Mouse (Mus musculus) common myeloid progenitor, adult 5-6 weeks (primary cell): ENCODE results near the gene Lig3. TPM values are rescaled to one million over a fixed set of nuclear protein-coding genes. Genes with fewer than 3 reads are reported as not detected.
"Not testable (repeated sequence)": the region's sequence is repeated elsewhere in the genome, so short reads cannot be mapped to it uniquely, and the experiment has no call there.

Source experiments
- ATAC-seq: replicated peaks from 2 replicates; pipeline ENCODE4 v1.8.0; 2016; ENCODE audit warnings: low read depth, mild to moderate bottlenecking, moderate TSS enrichment, inconsistent platforms; ENCODE audit not compliant: poor library complexity, severe bottlenecking
- total RNA-seq: library from RNA; stranded (forward); fragments of 200-1000, 187-1606 nt; gene quantifications from 2 replicates; pipeline ENCODE4 v1.2.3, GENCODE M21; 2017

The Lig3 gene
- total RNA-seq, 1 experiment from 2014 or later, result 62.4 TPM

GRCm38 (mm10) chr11:82826818-82827217 is 45.9 kb downstream of the Lig3 start:
- no peak for ATAC-seq

GRCm38 (mm10) chr11:82831008-82831893 is 50.3 kb downstream of the Lig3 start:
- no peak for ATAC-seq

DNA sequence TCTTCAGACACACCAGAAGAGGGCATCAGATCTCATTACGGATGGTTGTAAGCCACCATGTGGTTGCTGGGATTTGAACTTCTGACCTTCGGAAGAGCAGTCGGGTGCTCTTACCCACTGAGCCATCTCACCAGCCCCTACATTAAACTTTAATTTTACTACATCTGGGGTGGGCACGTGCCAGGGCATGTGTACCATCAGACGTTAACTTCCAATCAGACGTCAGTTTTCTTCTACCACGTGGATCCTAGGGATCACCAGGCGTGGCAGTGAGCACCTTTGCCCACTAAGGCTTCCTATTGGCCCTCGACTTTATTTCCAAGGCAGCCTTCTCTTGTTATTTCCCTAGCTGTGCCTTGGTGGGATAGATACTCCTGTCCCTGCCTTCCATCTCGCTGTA is 51.5 kb downstream of the Lig3 start:
- ATAC-seq, result not testable (repeated sequence)

- ATAC-seq, result peak; percentile 83
Measured at GRCm38 (mm10) chr11:82833929-82834328, 53.0 kb downstream of the Lig3 start.

- ATAC-seq, result not testable (repeated sequence)
Measured at GRCm38 (mm10) chr11:82834359-82834758, 53.5 kb downstream of the Lig3 start.

DNA sequence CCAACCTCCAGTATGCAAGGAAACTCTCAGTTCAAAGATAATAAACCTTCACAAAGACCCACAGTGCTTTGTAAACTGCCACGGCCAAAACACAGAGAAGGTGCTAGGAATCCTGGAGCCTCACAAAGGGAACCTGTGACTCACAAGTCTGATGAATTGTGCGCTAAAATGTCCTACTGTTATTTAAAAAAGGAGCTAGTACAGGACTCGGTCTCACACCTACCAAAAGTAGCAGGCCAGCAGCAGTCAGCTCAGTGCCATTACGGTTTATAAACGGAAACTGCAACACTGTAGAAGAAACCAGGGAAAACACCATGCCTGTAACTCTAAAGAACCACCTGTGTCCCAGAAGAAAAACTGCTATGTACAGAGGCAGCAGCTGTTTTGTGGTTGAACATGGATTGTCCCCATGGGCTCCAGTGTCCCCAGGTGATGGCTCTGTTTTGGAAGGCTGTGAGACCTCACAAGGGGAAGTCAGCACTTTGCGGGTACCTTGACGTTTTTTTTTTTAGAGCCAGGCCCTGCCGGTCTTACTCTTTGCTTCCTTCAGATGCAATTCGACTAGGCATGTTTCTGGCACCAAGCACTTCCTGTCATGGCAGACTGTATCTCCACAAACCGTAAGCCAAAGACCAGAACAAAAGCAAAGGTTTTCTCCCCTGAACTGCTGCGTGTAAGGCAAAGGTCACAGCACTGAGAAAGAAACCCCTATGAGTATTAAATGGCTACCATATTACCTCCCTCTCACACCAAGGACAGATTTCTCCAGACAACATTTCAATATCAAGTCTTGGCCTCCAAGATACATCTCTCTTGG is 54.9 kb downstream of the Lig3 start:
- no peak for ATAC-seq

GRCm38 (mm10) chr11:82837192-82837591 is 56.3 kb downstream of the Lig3 start:
- ATAC-seq, result no peak

DNA sequence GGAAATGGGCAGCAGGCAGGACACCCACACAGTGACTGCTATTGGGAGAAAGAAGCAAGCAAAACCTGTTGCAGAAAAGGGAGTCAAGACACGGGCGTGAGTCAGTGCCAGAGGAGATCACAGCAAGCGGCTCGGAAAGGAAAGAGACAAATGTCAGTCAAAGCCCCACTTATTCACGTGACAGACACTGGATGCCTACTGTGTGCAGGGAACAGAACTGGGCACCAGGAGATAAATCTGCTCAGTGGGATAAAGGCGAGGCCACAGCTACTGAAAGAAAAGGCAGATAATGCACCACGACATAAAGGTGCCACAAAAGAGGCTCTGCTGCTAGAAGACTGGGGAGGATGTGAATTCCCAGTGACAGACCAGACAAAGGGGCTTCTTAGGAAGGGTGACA is 56.9 kb downstream of the Lig3 start:
- no peak for ATAC-seq

- ATAC-seq, result no peak
Measured at GRCm38 (mm10) chr11:82838511-82838910, 57.6 kb downstream of the Lig3 start.

- ATAC-seq, result peak; percentile 4; the same call in 1 of the 2 replicates
Measured at GRCm38 (mm10) chr11:82844771-82845414, 64.0 kb downstream of the Lig3 start.

GRCm38 (mm10) chr11:82845415-82846078 is 64.6 kb downstream of the Lig3 start:
- peak; percentile 75 for ATAC-seq

DNA sequence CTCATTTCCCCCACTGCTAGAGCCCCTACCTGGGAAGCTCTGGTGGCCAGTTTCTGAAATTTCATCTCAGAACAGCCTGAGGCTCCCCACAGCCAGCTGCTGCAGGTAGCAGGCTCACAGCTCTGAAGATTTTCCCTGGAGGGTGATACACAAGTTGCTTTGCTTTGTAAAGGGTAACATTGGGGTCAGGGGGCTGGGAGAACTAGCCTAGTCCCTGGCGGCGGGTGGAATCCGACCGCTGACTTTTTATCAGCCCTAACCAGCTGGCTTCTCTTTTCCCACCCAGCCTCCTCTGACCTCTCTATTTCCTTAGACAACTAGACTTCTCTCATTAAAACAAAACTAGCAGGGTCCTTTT is 65.2 kb downstream of the Lig3 start:
- peak; percentile 71 for ATAC-seq

GRCm38 (mm10) chr11:82846938-82847337 is 66.0 kb downstream of the Lig3 start:
- no peak for ATAC-seq

DNA sequence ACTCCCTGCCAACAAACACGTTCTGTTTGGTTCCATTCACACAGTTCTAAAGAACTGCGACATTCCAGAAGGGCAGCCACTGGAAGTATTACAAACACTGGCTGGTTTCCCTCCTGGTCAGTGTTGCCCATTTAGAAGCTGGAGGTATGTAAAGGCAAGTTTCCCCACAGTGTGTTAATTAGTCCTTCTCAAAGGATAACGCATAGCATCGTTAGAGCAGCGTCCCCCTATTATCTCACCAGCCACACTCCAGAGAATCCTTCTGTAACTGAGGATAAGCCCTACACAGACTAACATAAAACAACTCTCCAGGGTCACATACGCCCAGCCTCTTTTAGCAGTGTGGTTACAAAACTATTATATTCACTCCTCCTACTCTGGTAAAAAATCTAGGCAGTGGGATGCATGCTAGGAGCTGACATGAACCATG is 66.7 kb downstream of the Lig3 start:
- peak; percentile 54 for ATAC-seq

DNA sequence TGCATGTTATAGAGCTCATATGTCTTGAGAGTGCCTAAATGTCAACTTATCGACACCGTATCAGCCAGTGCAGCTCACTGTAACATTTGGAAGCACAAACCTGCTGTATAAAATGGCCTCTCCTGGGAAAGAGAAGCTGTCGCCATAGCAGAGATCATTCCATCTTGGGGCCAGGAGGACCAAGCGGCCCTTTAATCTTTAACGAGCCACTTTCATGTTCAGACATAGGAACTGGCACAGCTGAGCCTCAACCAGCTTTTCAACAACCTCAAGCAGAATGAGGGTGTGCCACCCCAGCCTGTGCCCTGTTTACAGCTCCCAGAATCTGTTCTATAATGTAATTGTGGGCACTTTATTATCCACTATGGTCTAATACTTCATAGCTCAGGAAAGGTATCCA is 69.4 kb downstream of the Lig3 start:
- ATAC-seq, result no peak

- no peak for ATAC-seq
Measured at GRCm38 (mm10) chr11:82852115-82852514, 71.2 kb downstream of the Lig3 start.

DNA sequence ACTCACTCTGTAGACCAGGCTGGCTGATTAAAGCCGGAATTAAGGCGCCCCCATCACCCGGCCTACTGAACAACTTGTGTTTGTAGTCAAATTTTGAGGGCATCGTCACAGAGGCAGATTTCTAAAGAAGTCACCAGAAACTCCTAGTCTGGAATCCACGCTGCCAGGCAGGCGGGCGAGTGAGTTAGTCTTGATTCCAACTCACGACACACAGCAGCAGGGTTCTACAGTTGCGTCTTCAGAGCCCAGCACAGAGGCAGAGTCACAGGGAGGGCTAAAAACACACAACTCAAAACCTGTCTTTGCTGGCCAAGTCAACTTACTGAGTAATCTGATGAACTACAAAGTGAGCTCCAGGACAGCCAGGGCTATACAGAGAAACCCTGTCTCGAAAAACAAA is 71.6 kb downstream of the Lig3 start:
- no peak for ATAC-seq

GRCm38 (mm10) chr11:82852958-82853357 is 72.0 kb downstream of the Lig3 start:
- ATAC-seq, result no peak
